Mouse (Mus musculus): ENCODE measurements at regions not wholly inside any gene's neighbourhood (a gene's known extent, or its start where the extent isn't known, plus 50 kb on each side); places are given as distances from the start of the nearest gene placed in this dataset.

DNA sequence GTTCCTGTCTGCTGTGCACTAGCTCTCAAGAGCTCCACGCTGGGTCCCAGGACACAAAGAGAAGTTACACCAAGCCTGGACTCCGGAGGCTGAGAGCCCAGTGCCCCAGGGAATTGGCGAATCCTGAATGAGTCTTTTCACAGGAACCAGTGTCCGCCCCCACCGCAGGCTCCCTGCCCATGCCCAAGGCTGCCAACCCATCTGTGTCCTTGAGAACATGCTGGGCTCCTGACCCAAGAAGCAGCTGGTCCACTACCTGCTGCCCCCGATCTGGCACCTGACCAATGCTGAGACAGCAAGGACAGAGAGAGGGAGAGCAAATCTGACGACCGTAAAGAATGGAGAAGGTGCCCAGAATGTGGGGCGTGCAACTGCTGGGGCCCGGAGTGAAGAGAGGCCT lies 85.2 kb upstream of the Cplx2 start:
- H3K4me1 ChIP-seq: peaks cover 6% of the 10 kb centered on the region
- no peak overlapping the region for H3K4me2 ChIP-seq
- ATAC-seq (ENCODE audit: insufficient number of reproducible peaks, low FRiP score, low TSS enrichment, low read depth): no peak
- H3K36me3 ChIP-seq: no peaks in the 10 kb centered on the region
- H3K4me3 ChIP-seq: no peak overlapping the region
- H3K27me3 ChIP-seq: peaks cover 12% of the 10 kb centered on the region; the same call in 1 of the 2 replicates
- 80% methylated on average over 10 of the region's 10 CpGs for WGBS
- no peaks in the 10 kb centered on the region for H3K9me3 ChIP-seq
- H3K27ac ChIP-seq: no peak overlapping the region
- H3K9ac ChIP-seq: no peak overlapping the region

DNA sequence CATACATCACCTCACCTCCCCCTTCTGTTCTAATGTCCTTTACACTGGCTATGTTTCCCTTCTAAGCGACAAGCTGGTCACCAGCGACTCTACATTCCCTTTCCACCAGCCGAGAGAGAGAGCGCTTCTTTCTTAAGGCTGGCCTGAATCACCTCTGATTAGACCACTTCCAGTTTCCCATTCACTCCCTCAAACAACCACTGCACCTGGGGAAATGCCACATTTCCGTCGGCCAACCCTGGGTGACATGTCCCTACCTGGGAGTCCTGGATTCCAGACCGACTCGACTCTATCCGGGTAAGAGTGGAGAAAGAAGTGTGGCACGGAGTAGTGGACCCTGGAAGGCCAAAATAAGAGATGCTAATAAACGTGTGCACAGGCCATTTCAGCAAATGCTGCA lies 84.5 kb upstream of the Cplx2 start:
- Histone ChIP-seq H3K36me3 (no peaks in the 10 kb centered on the region), H3K27me3 (peaks cover 6% of the 10 kb centered on the region; the same call in 1 of the 2 replicates), H3K9me3 (no peaks in the 10 kb centered on the region), H3K4me2 (no peak overlapping the region), H3K27ac (no peak overlapping the region), H3K4me1 (peaks cover 6% of the 10 kb centered on the region), H3K9ac (no peak overlapping the region), H3K4me3 (no peak overlapping the region)
- ATAC-seq (ENCODE audit: insufficient number of reproducible peaks, low FRiP score, low TSS enrichment, low read depth): no peak
- WGBS: 79% methylated on average over 11 of the region's 11 CpGs

DNA sequence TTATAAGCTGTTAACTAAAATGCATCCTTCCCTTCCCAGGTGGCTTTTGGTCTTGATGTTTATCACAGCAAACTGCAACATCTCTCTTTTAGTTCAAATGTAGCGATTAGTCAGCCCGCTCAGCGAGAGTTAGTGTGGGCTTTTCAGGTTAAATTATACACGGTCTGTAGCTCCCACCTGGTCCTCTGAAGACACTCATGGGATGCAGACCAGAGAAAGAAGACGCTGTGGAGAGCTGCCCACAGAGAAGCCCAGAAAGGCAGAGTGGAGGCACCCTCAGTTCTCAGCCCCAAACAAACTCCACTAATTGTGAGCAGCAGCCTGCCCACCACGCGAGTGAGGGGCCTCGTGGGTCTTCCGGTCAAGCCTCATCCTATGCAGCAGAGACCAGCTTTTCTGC lies 81.1 kb upstream of the Cplx2 start:
- H3K27me3 ChIP-seq: no peaks in the 10 kb centered on the region
- 91% methylated on average over 9 of the region's 9 CpGs for WGBS
- no peak overlapping the region for H3K4me3 ChIP-seq
- no peaks in the 10 kb centered on the region for H3K36me3 ChIP-seq
- H3K9me3 ChIP-seq: no peaks in the 10 kb centered on the region
- H3K27ac ChIP-seq: no peak overlapping the region
- no peak overlapping the region for H3K9ac ChIP-seq
- ATAC-seq (ENCODE audit: insufficient number of reproducible peaks, low FRiP score, low TSS enrichment, low read depth): no peak
- H3K4me2 ChIP-seq: no peak overlapping the region
- no peaks in the 10 kb centered on the region for H3K4me1 ChIP-seq

DNA sequence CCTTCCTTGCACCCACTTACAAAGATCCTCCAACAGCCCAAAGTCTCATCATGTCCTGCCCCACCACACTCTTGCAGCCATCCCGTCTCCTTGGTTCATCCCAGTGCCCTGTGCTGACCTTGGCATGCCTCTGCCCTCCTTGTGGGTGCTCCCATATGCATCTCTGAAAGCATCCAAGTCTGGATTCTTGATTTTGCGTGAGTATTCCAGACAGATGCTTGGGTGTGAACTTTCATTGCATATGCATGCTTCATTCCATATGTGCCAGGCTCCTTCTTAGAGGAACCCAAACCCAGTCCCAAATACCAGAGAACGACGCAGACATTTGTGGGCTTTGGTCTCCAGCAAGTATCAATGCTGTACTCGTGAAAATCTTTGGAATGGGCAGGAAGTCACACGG lies 78.8 kb upstream of the Cplx2 start:
- no peak overlapping the region for H3K4me3 ChIP-seq
- WGBS: 73% methylated on average over 6 of the region's 6 CpGs
- no peak overlapping the region for H3K9ac ChIP-seq

DNA sequence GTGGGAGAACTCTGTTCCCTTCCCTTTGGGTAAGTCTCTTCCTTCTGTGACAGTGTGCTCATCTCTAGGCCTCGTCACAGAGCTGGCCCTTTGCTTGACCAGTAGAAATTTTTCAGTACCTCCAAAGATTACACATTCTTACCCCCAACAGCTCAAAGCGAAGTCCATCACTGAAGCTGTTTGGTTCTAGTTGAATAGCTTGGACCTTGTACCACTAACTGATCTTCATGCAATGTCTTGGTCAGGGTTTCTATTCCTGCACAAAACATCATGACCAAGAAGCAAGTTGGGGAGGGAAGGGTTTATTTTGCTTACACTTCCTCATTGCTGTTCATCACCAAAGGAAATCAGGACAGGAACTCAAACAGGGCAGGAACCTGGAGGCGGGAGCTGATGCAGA lies 78.1 kb upstream of the Cplx2 start:
- no peaks in the 10 kb centered on the region for H3K9me3 ChIP-seq
- WGBS: 78% methylated on average over 3 of the region's 3 CpGs
- H3K4me2 ChIP-seq: no peak overlapping the region
- no peak for ATAC-seq (ENCODE audit: insufficient number of reproducible peaks, low FRiP score, low TSS enrichment, low read depth)
- H3K27ac ChIP-seq: no peak overlapping the region
- H3K4me3 ChIP-seq: no peak overlapping the region
- H3K4me1 ChIP-seq: no peaks in the 10 kb centered on the region
- 0 out of 2 replicates have a peak, but pooled peaks cover 3% of the 10 kb centered on the region for H3K27me3 ChIP-seq
- no peaks in the 10 kb centered on the region for H3K36me3 ChIP-seq
- H3K9ac ChIP-seq: no peak overlapping the region

More for the DNA sequence above, 78.8 kb upstream of the Cplx2 start:
- Histone ChIP-seq H3K27me3 (0 out of 2 replicates have a peak, but pooled peaks cover 3% of the 10 kb centered on the region), H3K9me3 (no peaks in the 10 kb centered on the region), H3K36me3 (no peaks in the 10 kb centered on the region), H3K27ac (no peak overlapping the region), H3K4me1 (no peaks in the 10 kb centered on the region), H3K4me2 (no peak overlapping the region)
- no peak for ATAC-seq (ENCODE audit: insufficient number of reproducible peaks, low FRiP score, low TSS enrichment, low read depth)

DNA sequence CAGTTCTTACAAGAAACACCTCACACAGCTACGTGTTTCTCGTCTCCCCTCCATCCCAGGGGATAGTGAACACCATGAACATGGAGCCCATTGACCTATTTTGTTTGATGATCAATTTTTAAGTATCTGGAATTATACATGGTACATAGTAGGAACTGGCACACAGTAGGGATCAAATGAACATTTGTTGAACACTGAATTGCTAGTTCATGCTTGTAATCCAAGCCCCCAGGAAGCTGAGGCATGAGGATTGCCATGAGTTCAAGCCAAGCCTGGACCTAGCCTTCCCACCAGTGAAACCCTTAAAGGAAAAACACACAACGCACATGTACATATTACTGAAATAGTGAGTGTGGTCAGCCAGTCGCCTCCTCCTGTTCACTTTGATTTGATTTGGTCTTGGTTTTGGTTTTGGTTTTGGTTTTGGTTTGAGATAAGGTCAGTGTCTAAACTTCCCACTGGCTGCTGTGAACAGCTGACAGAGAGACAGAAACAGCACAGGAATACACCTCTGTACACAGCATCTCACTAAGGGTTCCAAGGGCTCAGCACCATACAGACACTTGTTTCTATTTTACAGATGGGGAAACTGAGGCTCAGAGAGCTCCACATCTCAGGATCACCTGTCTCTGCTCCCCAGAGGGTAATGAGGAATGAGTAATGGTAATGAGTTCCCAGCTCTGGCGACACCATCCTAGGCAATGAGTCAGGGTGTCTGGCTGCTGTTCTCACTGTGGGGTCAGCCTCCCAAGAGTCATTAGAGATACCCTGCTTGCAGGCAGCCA lies 75.5 kb upstream of the Cplx2 start:
- WGBS: 72% methylated on average over 5 of the region's 5 CpGs
- no peak for ATAC-seq (ENCODE audit: insufficient number of reproducible peaks, low FRiP score, low TSS enrichment, low read depth)

DNA sequence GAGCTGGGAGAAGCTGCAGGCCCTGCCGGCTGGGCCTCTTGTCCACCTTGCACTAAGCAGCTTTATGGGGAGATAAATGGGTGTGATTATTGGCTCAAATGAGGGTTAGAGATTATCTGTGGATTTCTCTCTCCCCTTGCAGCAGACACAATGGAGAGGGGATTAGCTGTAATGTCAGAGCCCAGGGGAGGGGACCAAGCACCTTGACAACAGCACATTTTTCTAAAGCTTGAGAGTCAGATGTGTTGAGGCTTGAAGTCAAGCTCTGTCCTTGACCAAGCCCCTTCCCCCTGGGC lies 74.9 kb upstream of the Cplx2 start:
- Histone ChIP-seq H3K36me3 (no peaks in the 10 kb centered on the region), H3K9me3 (no peaks in the 10 kb centered on the region), H3K4me2 (no peak overlapping the region), H3K9ac (no peak overlapping the region), H3K4me3 (no peak overlapping the region), H3K4me1 (no peaks in the 10 kb centered on the region), H3K27me3 (0 out of 2 replicates have a peak, but pooled peaks cover 6% of the 10 kb centered on the region), H3K27ac (no peak overlapping the region)
- no peak for ATAC-seq (ENCODE audit: insufficient number of reproducible peaks, low FRiP score, low TSS enrichment, low read depth)
- WGBS: 9% methylated on average over 1 of the region's 1 CpGs

More for the DNA sequence above, 75.5 kb upstream of the Cplx2 start:
- H3K4me1 ChIP-seq: no peaks in the 10 kb centered on the region
- no peaks in the 10 kb centered on the region for H3K9me3 ChIP-seq
- no peak overlapping the region for H3K9ac ChIP-seq
- no peak overlapping the region for H3K27ac ChIP-seq
- no peaks in the 10 kb centered on the region for H3K36me3 ChIP-seq
- no peak overlapping the region for H3K4me2 ChIP-seq
- H3K27me3 ChIP-seq: 0 out of 2 replicates have a peak, but pooled peaks cover 6% of the 10 kb centered on the region
- no peak overlapping the region for H3K4me3 ChIP-seq

DNA sequence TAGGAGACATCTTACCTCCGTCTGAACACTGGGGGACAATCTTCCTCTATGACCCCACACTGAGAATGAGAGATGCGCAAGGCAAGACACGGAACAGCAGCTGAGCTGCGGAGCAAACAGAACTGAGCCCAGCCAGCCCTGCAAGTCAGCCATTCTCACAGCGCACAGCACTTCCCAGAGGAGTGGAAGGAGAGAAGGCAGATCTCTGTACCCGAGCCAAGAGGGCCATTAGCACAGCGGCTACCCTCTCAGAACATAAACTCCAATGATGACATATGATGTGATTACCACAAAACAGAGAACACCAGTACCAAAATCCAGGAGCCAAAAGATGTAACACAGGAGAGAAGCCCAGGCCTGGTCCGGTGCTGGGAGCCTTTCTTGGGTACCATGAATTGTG lies 72.3 kb upstream of the Cplx2 start:
- 0 out of 2 replicates have a peak, but pooled peaks cover 6% of the 10 kb centered on the region for H3K27me3 ChIP-seq
- peaks cover 16% of the 10 kb centered on the region for H3K4me1 ChIP-seq
- no peak overlapping the region for H3K27ac ChIP-seq
- no peak overlapping the region for H3K4me2 ChIP-seq
- no peaks in the 10 kb centered on the region for H3K36me3 ChIP-seq
- no peak for ATAC-seq (ENCODE audit: insufficient number of reproducible peaks, low FRiP score, low TSS enrichment, low read depth)
- WGBS: 72% methylated on average over 8 of the region's 8 CpGs
- H3K9ac ChIP-seq: no peak overlapping the region
- no peaks in the 10 kb centered on the region for H3K9me3 ChIP-seq
- H3K4me3 ChIP-seq: no peak overlapping the region

DNA sequence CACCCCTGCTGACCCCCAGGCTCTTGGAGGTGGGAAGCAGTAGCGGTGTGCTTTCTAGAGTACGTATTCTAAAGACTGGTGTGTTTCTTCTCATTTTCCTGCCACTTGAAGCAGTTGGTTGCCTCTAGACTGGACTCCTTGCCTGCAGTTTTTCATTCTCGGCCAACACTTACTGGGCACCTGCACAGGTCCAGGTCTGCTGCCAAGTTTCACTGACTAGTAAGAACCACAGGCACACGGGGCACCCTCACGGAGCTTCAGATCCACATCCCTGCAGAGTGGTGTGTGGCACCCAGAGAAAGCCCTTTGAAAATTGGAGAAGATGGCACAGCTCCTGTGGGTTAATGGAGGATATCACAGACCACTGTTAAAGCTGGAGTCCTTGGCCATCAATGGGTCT lies 71.9 kb upstream of the Cplx2 start:
- no peak overlapping the region for H3K4me2 ChIP-seq
- H3K27me3 ChIP-seq: 0 out of 2 replicates have a peak, but pooled peaks cover 6% of the 10 kb centered on the region
- peaks cover 20% of the 10 kb centered on the region for H3K4me1 ChIP-seq
- ATAC-seq (ENCODE audit: insufficient number of reproducible peaks, low FRiP score, low TSS enrichment, low read depth): no peak
- H3K9me3 ChIP-seq: no peaks in the 10 kb centered on the region
- 90% methylated on average over 5 of the region's 5 CpGs for WGBS
- H3K27ac ChIP-seq: no peak overlapping the region
- no peaks in the 10 kb centered on the region for H3K36me3 ChIP-seq
- H3K4me3 ChIP-seq: no peak overlapping the region
- no peak overlapping the region for H3K9ac ChIP-seq

DNA sequence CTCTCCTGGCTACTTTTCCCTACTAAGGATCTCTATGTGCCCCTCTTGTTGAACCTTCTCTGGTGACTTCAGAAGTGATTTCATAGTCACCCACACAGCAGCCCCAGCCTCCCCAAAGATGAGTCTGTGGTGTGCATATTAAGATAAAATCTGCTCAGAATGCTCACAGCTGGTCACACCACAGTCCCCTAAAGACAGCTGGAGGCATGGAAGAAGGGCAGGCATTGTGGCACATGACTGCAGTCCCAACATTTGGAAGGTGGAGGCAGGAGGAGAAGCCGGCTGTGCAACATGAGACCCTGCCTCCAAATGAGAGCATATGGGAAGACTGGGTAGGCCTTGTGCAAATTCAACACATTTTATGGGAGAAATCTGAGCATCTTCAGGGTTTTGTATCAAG lies 70.0 kb upstream of the Cplx2 start:
- Histone ChIP-seq H3K4me2 (no peak overlapping the region), H3K27me3 (0 out of 2 replicates have a peak, but pooled peaks cover 6% of the 10 kb centered on the region), H3K4me3 (no peak overlapping the region), H3K9me3 (no peaks in the 10 kb centered on the region), H3K27ac (no peak overlapping the region), H3K9ac (no peak overlapping the region), H3K4me1 (peaks cover 22% of the 10 kb centered on the region), H3K36me3 (no peaks in the 10 kb centered on the region)
- ATAC-seq (ENCODE audit: insufficient number of reproducible peaks, low FRiP score, low TSS enrichment, low read depth): no peak
- WGBS: 50% methylated on average over 1 of the region's 1 CpGs

DNA sequence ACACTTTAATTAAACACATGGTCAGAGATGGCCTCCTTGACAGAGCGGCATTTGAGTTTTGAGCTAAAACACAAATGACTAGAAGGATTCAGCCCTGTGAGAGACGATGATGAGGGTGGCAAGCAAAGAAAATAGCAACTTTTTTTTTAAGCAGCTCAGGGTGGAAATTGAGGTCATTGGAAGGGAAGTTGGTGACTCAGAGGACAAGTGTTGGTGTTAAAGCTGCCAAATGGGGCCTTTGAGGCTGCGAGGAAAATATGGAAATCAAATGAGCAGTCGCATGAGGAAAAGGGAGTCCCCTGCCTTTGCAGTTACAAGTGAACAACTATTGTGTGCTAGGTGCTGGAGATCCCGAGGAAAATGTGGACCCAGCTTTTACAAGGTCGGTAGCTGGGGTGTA lies 69.5 kb upstream of the Cplx2 start:
- Histone ChIP-seq H3K27me3 (0 out of 2 replicates have a peak, but pooled peaks cover 6% of the 10 kb centered on the region), H3K4me1 (peaks cover 22% of the 10 kb centered on the region), H3K4me2 (peak overlapping the region; percentile 96; the same call in 1 of the 2 replicates), H3K9ac (no peak overlapping the region), H3K9me3 (no peaks in the 10 kb centered on the region), H3K36me3 (no peaks in the 10 kb centered on the region), H3K27ac (peak overlapping the region; percentile 98; the same call in 1 of the 2 replicates), H3K4me3 (peak overlapping the region; percentile 76)
- WGBS: 24% methylated on average over 6 of the region's 6 CpGs
- no peak for ATAC-seq (ENCODE audit: insufficient number of reproducible peaks, low FRiP score, low TSS enrichment, low read depth)

DNA sequence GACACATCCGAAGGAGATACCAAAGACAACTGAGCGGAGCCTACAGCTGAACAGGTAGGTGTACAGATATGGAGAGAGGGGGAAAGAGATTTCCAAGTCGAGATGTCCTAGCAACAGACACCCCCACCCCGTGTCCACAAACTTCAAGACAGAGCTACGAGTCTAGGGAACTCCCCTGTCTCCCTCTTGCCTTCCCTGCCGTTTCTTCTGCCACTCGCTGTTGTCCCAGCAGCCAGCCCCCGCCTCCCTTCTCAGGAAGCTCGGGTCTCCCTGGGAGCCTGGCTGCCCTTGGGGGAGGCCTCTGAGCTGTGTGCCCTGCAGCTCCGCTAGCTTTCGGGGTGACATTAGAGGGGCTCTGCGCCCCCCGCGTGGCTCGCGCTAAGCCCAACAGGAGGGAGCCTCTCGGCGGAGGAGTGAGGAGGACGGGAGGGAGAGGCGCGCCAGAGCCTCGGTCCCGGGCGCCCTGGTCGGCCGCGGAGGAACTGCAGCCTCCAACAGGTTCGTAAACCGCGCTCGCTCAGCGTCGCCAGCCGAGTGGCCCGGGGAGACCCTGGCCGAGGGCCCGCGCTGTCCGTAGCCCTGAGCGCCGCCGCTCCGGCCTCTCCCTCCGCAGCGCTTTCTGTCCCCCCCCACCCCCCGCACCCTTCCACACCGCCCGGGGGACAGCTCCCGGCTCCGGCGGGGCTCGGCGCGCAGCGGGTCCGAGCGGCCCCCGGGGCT lies 68.6 kb upstream of the Cplx2 start:
- Histone ChIP-seq H3K4me2 (peak overlapping the region; percentile 96), H3K36me3 (no peaks in the 10 kb centered on the region), H3K4me1 (peaks cover 25% of the 10 kb centered on the region), H3K9ac (peak overlapping the region; percentile 96), H3K9me3 (no peaks in the 10 kb centered on the region), H3K27ac (peak overlapping the region; percentile 98), H3K4me3 (peak overlapping the region; percentile 76), H3K27me3 (0 out of 2 replicates have a peak, but pooled peaks cover 4% of the 10 kb centered on the region)
- under 1% methylated on average over 53 of the region's 58 CpGs for WGBS
- peak; percentile 27; the same call in 1 of the 2 replicates for ATAC-seq (ENCODE audit: insufficient number of reproducible peaks, low FRiP score, low TSS enrichment, low read depth)

All from limb, embryonic 15.5 days (tissue).